Mouse (Mus musculus) thymus, adult 2 months (tissue): ENCODE results near the gene Olfr1357. TPM values are rescaled to one million over a fixed set of nuclear protein-coding genes. Genes with fewer than 3 reads are reported as not detected.
A peak's percentile ranks its signal among the peaks of the same experiment; 100 is the strongest.

Experiments
- DNase-seq: peaks from one replicate; pipeline ENCODE4 v3.0.0; 2021
- H3K27ac ChIP-seq: fragments of 200-500 bp; 2 replicates; pipeline ENCODE4 v1.5.1; 2012; ENCODE audit warnings: low read length, control low read depth; ENCODE audit not compliant: control insufficient read depth, insufficient read depth
- H3K27me3 ChIP-seq: fragments of 200-500 bp; 2 replicates; pipeline ENCODE4 v1.6.1; 2012; ENCODE audit warnings: mild to moderate bottlenecking, low read length, moderate library complexity, mixed read lengths; ENCODE audit not compliant: control insufficient read depth, insufficient read depth
- H3K36me3 ChIP-seq: fragments of 200-500 bp; 2 replicates; pipeline ENCODE4 v1.6.1; 2012; ENCODE audit warnings: mild to moderate bottlenecking, low read length, moderate library complexity; ENCODE audit not compliant: control insufficient read depth, insufficient read depth
- H3K4me1 ChIP-seq: fragments of 200-500 bp; replicated peaks from 2 replicates; pipeline ENCODE4 v1.6.1; 2012; ENCODE audit warnings: low read length; ENCODE audit not compliant: control insufficient read depth, insufficient read depth
- H3K4me3 ChIP-seq: fragments of 200-500 bp; 2 replicates; pipeline ENCODE4 v1.5.1; 2012; ENCODE audit warnings: mild to moderate bottlenecking, low read length, control low read depth, moderate library complexity; ENCODE audit not compliant: control insufficient read depth, insufficient read depth
- CTCF ChIP-seq: fragments of 200-500 bp; IDR thresholded peaks from 2 replicates; pipeline ENCODE4 v1.5.1; 2012; ENCODE audit warnings: mild to moderate bottlenecking, control low read depth, low read length, moderate library complexity, borderline replicate concordance; ENCODE audit not compliant: control insufficient read depth, poor library complexity, insufficient read depth; ENCODE audit errors: extremely low read depth
- POLR2A ChIP-seq: fragments of 200-500 bp; IDR thresholded peaks from 2 replicates; pipeline ENCODE4 v1.6.1; 2012; ENCODE audit warnings: mild to moderate bottlenecking, low read length, control low read depth, moderate library complexity; ENCODE audit not compliant: control insufficient read depth, poor library complexity, insufficient read depth; ENCODE audit errors: extremely low read depth
- WGBS: fragments of 180-500 bp; shearing (Covaris S2); methylation state at CpG from one replicate; pipeline ENCODE4 v1.1.7; 2018; 5-methylcytosine and 5-hydroxymethylcytosine counted together
- polyA plus RNA-seq: library from polyadenylated mRNA; depleted of rRNA; stranded (reverse); fragments of >200 nt; gene quantifications from 2 replicates; pipeline ENCODE4 v1.2.3, GENCODE M21; 2012

Olfr1357 gene
- polyA plus RNA-seq, 1 experiment: not detected

- 94% methylated on average over 3 of the region's 3 CpGs for WGBS
- H3K27ac ChIP-seq: no peak overlapping the region
- no peak overlapping the region for H3K4me3 ChIP-seq
- no peaks in the 10 kb centered on the region for H3K27me3 ChIP-seq
- TF ChIP-seq CTCF (no peak), POLR2A (no peak)
- DNase-seq: no peak
- H3K4me1 ChIP-seq: peaks cover 51% of the 10 kb centered on the region
- peaks cover 66% of the 10 kb centered on the region for H3K36me3 ChIP-seq
Measured at GRCm38 (mm10) chr10:78583939-78584338, 33.9 kb downstream of the Olfr1357 start.

- no peak for DNase-seq
- TF ChIP-seq CTCF (no peak), POLR2A (no peak)
- Histone ChIP-seq H3K36me3 (peaks cover 68% of the 10 kb centered on the region), H3K4me1 (peaks cover 51% of the 10 kb centered on the region), H3K27ac (no peak overlapping the region; the same call in 1 of the 2 replicates), H3K27me3 (no peaks in the 10 kb centered on the region), H3K4me3 (no peak overlapping the region)
- WGBS: 81% methylated on average over 9 of the region's 9 CpGs
Measured at GRCm38 (mm10) chr10:78583347-78583746, 34.5 kb downstream of the Olfr1357 start.

GRCm38 (mm10) chr10:78581121-78581520 is 36.8 kb downstream of the Olfr1357 start:
- Histone ChIP-seq H3K4me3 (no peak overlapping the region), H3K27me3 (no peaks in the 10 kb centered on the region), H3K27ac (no peak overlapping the region), H3K4me1 (peaks cover 61% of the 10 kb centered on the region), H3K36me3 (peaks cover 68% of the 10 kb centered on the region)
- TF ChIP-seq POLR2A (no peak), CTCF (no peak)
- DNase-seq: no peak
- WGBS: 97% methylated on average over 7 of the region's 7 CpGs

- peaks cover 62% of the 10 kb centered on the region for H3K4me1 ChIP-seq
- H3K4me3 ChIP-seq: peak overlapping the region; percentile 2; the same call in 1 of the 2 replicates
- DNase-seq: peak; percentile 48
- 18% methylated on average over 3 of the region's 3 CpGs for WGBS
- peak overlapping the region; percentile 94 for H3K27ac ChIP-seq
- no peaks in the 10 kb centered on the region for H3K27me3 ChIP-seq
- H3K36me3 ChIP-seq: peaks cover 42% of the 10 kb centered on the region
- no peak for TF ChIP-seq POLR2A
- no peak for TF ChIP-seq CTCF
Measured at GRCm38 (mm10) chr10:78578204-78578603, 39.7 kb downstream of the Olfr1357 start.

- 79% methylated on average over 16 of the region's 16 CpGs for WGBS
- peak; percentile 29 for DNase-seq
- H3K4me1 ChIP-seq: peaks cover 53% of the 10 kb centered on the region
Measured at GRCm38 (mm10) chr10:78576435-78577184, 41.3 kb downstream of the Olfr1357 start.

GRCm38 (mm10) chr10:78575690-78576089 is 42.2 kb downstream of the Olfr1357 start:
- peaks cover 45% of the 10 kb centered on the region for H3K4me1 ChIP-seq
- peak overlapping the region; percentile 27 for H3K27ac ChIP-seq
- WGBS: 79% methylated on average over 2 of the region's 2 CpGs
- no peak for TF ChIP-seq CTCF
- TF ChIP-seq POLR2A: no peak
- H3K36me3 ChIP-seq: peaks cover 20% of the 10 kb centered on the region
- no peak for DNase-seq
- H3K27me3 ChIP-seq: no peaks in the 10 kb centered on the region
- H3K4me3 ChIP-seq: peak overlapping the region; percentile 5

More at GRCm38 (mm10) chr10:78576435-78577184, 41.3 kb downstream of the Olfr1357 start:
- Histone ChIP-seq H3K27ac (peak overlapping the region; percentile 62; the same call in 1 of the 2 replicates), H3K27me3 (no peaks in the 10 kb centered on the region), H3K4me3 (peak overlapping the region; percentile 37), H3K36me3 (peaks cover 28% of the 10 kb centered on the region)
- TF ChIP-seq CTCF (no peak), POLR2A (no peak)

- Histone ChIP-seq H3K27ac (peak overlapping the region; percentile 91), H3K36me3 (peaks cover 14% of the 10 kb centered on the region), H3K27me3 (no peaks in the 10 kb centered on the region), H3K4me3 (peak overlapping the region; percentile 87), H3K4me1 (peaks cover 40% of the 10 kb centered on the region)
- TF ChIP-seq POLR2A (no peak), CTCF (no peak)
- no peak for DNase-seq
- 10% methylated on average over 13 of the region's 13 CpGs for whole genome bisulfite sequencing
Measured at GRCm38 (mm10) chr10:78575105-78575632, 42.7 kb downstream of the Olfr1357 start.
